Mouse (Mus musculus) retina, postnatal 1 day (tissue): Measurements from ENCODE around the gene Nmrk1.
A peak's percentile ranks its signal among the peaks of the same experiment; 100 is the strongest.
"Not testable (repeated sequence)": the region's sequence is repeated elsewhere in the genome, so short reads cannot be mapped to it uniquely, and the experiment has no call there.

Experiments used
- DNase-seq: peaks from one replicate; pipeline ENCODE4 v3.0.0-alpha.2; 2012

The Nmrk1 gene

GRCm38 (mm10) chr19:18631644-18632219, at the start of gene Nmrk1, which contains the start of gene Ostf1:
TSS of gene Nmrk1 (plus strand) at chr19:18631950.
TSS of gene Ostf1 (minus strand) at chr19:18631823.
- DNase-seq: peak; percentile 96

- no peak for DNase-seq
These were observed 49.5 kb upstream of the Nmrk1 start for GRCm38 (mm10) chr19:18582226-18582625.

- no peak for DNase-seq
These were observed 48.9 kb upstream of the Nmrk1 start for GRCm38 (mm10) chr19:18582887-18583286.

- DNase-seq: no peak
These were observed 48.0 kb upstream of the Nmrk1 start for GRCm38 (mm10) chr19:18583706-18584105.

- no peak for DNase-seq
These were observed 47.1 kb upstream of the Nmrk1 start for GRCm38 (mm10) chr19:18584621-18585020.

- DNase-seq: no peak
These were observed 44.6 kb upstream of the Nmrk1 start for GRCm38 (mm10) chr19:18587118-18587517.

- no peak for DNase-seq
These were observed 43.5 kb upstream of the Nmrk1 start for GRCm38 (mm10) chr19:18588243-18588642.

GRCm38 (mm10) chr19:18588801-18589200, 42.9 kb upstream of the Nmrk1 start:
- not testable (repeated sequence) for DNase-seq

GRCm38 (mm10) chr19:18589276-18589675, 42.5 kb upstream of the Nmrk1 start:
- DNase-seq: no peak

GRCm38 (mm10) chr19:18590234-18590633, 41.5 kb upstream of the Nmrk1 start:
- DNase-seq: no peak

GRCm38 (mm10) chr19:18590942-18591354, 40.8 kb upstream of the Nmrk1 start:
- no peak for DNase-seq

GRCm38 (mm10) chr19:18592919-18593318, 38.8 kb upstream of the Nmrk1 start:
- DNase-seq: no peak

GRCm38 (mm10) chr19:18593722-18594121, 38.0 kb upstream of the Nmrk1 start:
- DNase-seq: peak; percentile 49

- DNase-seq: no peak
These were observed 34.9 kb upstream of the Nmrk1 start for GRCm38 (mm10) chr19:18596876-18597275.

- DNase-seq: no peak
These were observed 34.0 kb upstream of the Nmrk1 start for GRCm38 (mm10) chr19:18597772-18598171.

GRCm38 (mm10) chr19:18598265-18598926, 33.4 kb upstream of the Nmrk1 start:
- DNase-seq: no peak

- DNase-seq: no peak
These were observed 32.7 kb upstream of the Nmrk1 start for GRCm38 (mm10) chr19:18599051-18599450.

GRCm38 (mm10) chr19:18599650-18600049, 32.1 kb upstream of the Nmrk1 start:
- no peak for DNase-seq

GRCm38 (mm10) chr19:18600611-18601010, 31.1 kb upstream of the Nmrk1 start:
- no peak for DNase-seq

- DNase-seq: no peak
These were observed 28.7 kb upstream of the Nmrk1 start for GRCm38 (mm10) chr19:18603011-18603410.

GRCm38 (mm10) chr19:18607907-18608306, 23.8 kb upstream of the Nmrk1 start:
- no peak for DNase-seq

- DNase-seq: no peak
These were observed 22.8 kb upstream of the Nmrk1 start for GRCm38 (mm10) chr19:18608975-18609374.

GRCm38 (mm10) chr19:18614337-18614736, 17.4 kb upstream of the Nmrk1 start:
- no peak for DNase-seq

GRCm38 (mm10) chr19:18615680-18616240, 16.0 kb upstream of the Nmrk1 start:
- no peak for DNase-seq
